Mouse (Mus musculus) heart, postnatal 14 days (tissue): ENCODE measurements around the gene Hist1h1c. TPM values are rescaled to one million over a fixed set of nuclear protein-coding genes. Genes with fewer than 3 reads are reported as not detected.

ENCODE experiments used
- DNase-seq, 2 experiments: peaks; one replicate each; pipeline ENCODE4 v3.0.0; 2021 to 2022
- intact Hi-C: fragments of 180-260 bp; cut with DNase I; formaldehyde crosslinking; loops from one replicate; pipeline ENCODE4 v1.15.1; 2025
- total RNA-seq, 2 experiments: library from RNA; stranded (reverse); gene quantifications; 2 replicates each; pipeline ENCODE4 v1.2.3; 2021

Gene Hist1h1c
- total RNA-seq, 2 experiments from 2014 or later = 200 to 202 TPM

GRCm38 (mm10) chr13:23740910-23741309 lies 2.3 kb downstream of the Hist1h1c start:
- no peak for DNase-seq
- intact Hi-C loops = no loop called here

DNA sequence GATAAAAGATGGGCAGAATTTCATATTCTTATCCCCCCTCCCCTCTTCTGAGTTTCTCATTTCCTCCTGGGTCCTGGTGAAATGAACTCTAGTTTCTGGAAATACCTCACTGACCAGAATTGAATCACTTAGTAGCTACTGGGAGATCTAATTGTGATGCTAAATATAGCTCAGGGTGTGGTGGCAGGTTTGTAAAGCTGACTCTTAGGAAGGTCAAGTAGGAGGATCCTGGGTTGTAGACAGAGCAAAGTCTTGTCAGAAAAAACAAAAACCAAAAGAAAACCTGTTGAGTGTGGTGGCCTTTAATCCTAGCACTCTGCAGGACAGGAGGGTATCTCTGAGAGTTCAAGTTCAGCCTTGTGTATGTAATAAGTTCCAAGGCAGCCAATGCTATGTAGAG lies 3.4 kb downstream of the Hist1h1c start:
- no peak for DNase-seq
- intact Hi-C loops = no loop called here

DNA sequence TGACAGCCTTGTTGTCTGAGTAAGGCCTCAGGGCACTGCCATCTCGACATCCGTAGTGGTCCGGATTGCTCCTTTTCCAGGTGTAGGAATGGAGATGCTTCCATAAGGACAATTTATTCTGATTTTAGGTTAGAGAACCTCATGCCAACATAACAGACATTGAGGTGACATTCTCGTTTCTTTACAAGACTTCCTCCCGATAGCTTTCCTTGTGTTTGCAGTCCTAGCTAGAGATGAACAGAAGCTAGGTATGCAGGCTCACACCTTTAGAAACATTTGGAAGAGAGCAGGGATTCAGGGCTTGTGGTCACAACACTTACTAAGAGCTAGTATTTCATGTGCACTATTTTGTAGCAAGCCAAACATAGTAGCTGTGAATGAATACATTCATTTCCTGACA lies 4.6 kb downstream of the Hist1h1c start:
- no peak for DNase-seq
- intact Hi-C loops = no loop called here

DNA sequence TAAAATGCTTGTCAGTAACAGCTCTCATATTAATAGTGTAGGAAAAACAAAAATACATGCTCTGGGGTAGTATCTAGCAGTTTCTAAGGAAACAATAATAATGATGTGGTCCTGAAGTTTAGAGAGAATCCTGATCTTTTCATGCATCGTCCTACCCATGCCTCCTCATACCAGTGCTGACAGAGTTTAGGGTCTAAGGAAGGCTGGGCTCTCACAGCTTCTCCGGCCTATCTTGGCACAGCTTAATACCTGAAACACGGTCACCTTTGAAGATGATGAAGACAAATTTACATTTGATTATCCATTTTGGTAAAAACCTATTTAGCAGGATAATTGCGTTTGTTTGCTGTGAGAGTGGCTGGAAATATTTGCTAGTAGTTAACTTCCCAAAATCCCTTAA lies 5.4 kb downstream of the Hist1h1c start:
- intact Hi-C loops = no loop called here
- DNase-seq = no peak

DNA sequence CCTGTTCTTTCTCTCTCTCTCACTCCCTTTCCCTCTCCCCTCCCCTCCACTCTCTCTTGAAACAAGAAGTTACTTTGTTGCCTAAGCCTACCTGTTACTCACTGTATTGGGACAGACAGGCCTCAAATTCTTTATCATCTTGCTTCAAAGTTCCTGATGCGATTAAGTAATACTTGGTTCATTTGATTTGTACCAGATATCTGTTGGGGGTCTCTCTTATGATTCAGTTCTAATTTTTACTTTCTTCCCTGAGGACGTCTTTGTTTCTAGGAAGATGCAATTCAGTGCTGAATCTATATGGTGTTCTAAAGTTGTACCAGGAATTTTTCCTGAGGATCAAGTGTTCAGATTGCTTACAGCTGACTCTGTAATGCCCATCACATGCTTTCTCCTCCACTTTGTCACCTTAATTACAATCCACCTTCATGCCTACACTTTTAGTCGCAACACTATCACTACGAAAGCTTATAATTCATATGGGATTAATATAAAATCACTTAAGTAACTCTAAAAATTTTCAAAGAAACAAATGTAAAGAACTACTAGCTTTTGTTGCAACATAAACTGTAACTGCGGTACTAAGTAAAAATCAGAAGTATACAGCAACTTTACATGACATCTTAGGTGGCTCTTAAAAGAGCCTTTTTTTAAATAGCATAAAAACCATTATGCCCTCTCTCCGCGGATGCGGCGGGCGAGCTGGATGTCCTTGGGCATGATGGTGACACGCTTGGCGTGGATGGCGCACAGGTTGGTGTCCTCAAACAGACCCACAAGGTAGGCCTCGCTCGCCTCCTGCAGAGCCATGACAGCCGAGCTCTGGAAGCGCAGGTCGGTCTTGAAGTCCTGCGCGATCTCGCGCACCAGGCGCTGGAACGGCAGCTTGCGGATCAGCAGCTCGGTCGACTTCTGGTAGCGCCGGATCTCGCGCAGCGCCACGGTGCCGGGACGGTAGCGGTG lies 6.1 kb downstream of the Hist1h1c start:
- no peak for DNase-seq
- intact Hi-C loops = loop anchor here (5.0 kb wide), 2 partner anchors 307 to 1702 kb away; partner anchors contain the start of genes Hist1h2ag, Hist1h2bj and Hist1h4i

DNA sequence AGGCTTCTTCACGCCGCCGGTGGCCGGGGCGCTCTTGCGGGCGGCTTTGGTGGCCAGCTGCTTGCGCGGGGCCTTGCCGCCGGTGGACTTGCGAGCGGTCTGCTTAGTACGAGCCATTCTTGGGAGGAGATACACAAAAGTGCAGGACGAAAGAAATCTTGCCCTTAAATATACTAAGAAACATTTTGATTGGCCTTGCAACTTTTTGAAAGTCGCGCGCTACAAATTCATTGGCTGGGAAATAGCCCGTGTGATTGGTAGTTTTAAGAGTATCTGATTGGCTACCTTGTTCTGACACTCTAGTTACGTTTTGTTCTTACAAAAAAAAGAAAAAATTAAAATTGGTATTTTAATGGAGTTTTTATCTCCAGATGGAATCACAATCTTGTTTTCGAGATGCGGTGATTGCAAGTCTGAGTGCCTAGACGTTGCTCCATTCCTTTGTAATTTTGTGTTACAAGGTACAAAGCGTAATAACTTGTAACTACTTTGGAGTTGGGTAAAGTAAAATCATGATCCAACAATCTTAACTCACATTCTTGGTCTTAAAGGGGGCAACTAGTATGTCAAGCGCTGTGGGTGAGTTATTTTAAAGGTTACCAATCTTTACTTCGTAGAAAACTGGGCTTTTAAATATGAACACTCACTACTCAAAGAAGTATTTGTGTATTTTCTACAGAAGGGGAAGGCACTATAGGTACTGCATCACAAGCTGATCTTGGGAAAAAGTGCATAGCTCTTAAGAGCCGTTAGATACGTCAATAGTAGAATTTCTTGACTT lies 7.0 kb downstream of the Hist1h1c start, which contains the start of gene Hist1h3c:
Hist1h3c (minus strand) TSS at position 222 of the 781 bp plus-strand sequence.
- intact Hi-C loops = loop anchor here (5.0 kb wide), 2 partner anchors 308 to 1703 kb away; partner anchors contain the start of genes Hist1h2ag, Hist1h2bj and Hist1h4i
- DNase-seq = peak; percentile 81 to 88

- DNase-seq = peak; percentile 64 to 70
- intact Hi-C loops = loop anchor here (5.0 kb wide), 2 partner anchors 309 to 1704 kb away; partner anchors contain the start of genes Hist1h2ag, Hist1h2bj and Hist1h4i
Observed at GRCm38 (mm10) chr13:23746201-23747080, 7.8 kb downstream of the Hist1h1c start, which contains the start of gene Hist1h2bb. Hist1h2bb (plus strand) TSS chr13:23746734.

- intact Hi-C loops = loop anchor here (5.0 kb wide), 2 partner anchors 310 to 1705 kb away; partner anchors contain the start of genes Hist1h2ag, Hist1h2bj and Hist1h4i
- no peak for DNase-seq
Observed at GRCm38 (mm10) chr13:23747081-23747891, 8.7 kb downstream of the Hist1h1c start.

- intact Hi-C loops = loop anchor here (5.0 kb wide), 2 partner anchors 311 to 1706 kb away; partner anchors contain the start of genes Hist1h2ag, Hist1h2bj and Hist1h4i
- DNase-seq = no peak
Observed at GRCm38 (mm10) chr13:23747892-23748288, 9.3 kb downstream of the Hist1h1c start.

DNA sequence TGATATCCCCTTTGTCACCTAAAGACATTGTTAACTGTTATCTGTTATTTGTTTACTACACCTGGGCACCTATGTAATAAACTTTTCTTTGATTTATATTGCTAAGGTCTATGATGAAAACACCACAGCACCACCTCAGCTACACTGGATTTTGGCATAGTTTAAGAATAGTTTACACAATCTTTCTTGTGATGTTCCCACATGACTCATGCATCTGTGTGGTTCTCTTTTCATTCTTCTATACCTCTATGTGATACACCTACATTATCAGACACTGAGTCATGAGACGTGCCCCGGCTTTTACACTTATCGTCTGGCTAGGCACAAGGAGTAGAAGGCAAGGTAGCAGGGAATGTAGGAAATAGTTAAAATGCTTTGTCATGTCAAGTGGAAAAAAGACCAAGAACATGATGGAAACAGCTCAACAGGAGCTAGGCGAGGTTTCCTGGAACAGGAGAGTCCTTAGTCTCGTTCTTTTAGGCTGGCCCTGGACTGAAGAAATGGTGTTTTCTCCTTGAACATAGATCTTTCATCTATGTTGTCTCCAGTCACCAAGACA lies 11.0 kb downstream of the Hist1h1c start:
- intact Hi-C loops = loop anchor here (5.0 to 10.0 kb wide), 3 partner anchors 312 to 1925 kb away; partner anchors contain the start of genes Hist1h2ag, Hist1h2bj and Hist1h4i
- no peak for DNase-seq

- intact Hi-C loops = loop anchor here (10.0 kb wide), 1 partner anchor 1926 kb away; no protein-coding TSS in a partner anchor
- peak in 1 of 2 experiments; percentile 52 for DNase-seq
Observed at GRCm38 (mm10) chr13:23750839-23751477, 12.3 kb downstream of the Hist1h1c start, which contains the start of gene Hist1h2ab. Hist1h2ab (plus strand) TSS chr13:23751126.

DNA sequence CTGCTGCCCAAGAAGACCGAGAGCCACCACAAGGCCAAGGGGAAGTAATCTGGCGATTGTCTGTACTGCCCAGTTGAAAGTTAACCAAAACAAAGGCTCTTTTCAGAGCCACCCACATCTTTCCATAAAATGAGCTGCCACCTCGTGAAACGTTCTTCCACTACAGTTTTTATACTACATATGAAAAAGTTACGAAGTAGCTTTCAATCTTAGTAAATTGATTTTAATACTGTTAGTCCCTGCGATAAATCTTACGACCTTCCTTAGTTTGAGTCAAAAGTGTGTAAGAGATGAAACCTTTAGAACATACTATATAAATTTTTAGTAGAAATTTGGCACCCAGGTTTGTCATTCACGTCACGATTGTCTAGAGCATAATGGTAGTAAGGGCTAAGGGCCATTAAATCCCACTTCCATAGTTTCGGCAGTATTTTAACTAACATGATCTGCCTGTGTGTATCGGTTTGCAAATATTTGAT lies 12.9 kb downstream of the Hist1h1c start:
- intact Hi-C loops = loop anchor here (10.0 kb wide), 1 partner anchor 1927 kb away; no protein-coding TSS in a partner anchor
- DNase-seq = no peak

GRCm38 (mm10) chr13:23752067-23752741 lies 13.6 kb downstream of the Hist1h1c start, which contains the start of gene Hist1h3b:
Hist1h3b (plus strand) TSS chr13:23752267.
- intact Hi-C loops = loop anchor here (10.0 kb wide), 1 partner anchor 1927 kb away; no protein-coding TSS in a partner anchor
- peak; percentile 82 to 87 for DNase-seq

DNA sequence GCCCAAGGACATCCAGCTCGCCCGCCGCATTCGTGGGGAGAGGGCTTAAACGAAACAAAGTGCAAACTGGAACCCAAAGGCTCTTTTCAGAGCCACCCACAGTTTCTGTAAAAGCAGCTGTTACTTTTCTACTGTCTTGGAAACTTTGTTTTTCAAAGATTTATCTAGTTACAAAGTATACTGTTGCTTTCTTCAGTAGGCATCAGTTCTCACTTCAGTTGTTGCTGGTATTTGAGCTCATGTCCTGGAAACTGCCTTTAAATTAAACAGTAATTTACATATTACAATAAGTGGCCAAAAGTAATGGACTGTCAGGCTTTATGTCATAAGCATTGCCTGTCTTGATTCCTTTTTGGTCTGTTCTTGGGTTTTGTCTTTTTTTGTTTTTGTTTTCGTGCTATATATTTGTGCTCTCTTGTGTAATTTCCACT lies 14.1 kb downstream of the Hist1h1c start:
- DNase-seq = no peak
- intact Hi-C loops = loop anchor here (10.0 kb wide), 1 partner anchor 1928 kb away; no protein-coding TSS in a partner anchor

DNA sequence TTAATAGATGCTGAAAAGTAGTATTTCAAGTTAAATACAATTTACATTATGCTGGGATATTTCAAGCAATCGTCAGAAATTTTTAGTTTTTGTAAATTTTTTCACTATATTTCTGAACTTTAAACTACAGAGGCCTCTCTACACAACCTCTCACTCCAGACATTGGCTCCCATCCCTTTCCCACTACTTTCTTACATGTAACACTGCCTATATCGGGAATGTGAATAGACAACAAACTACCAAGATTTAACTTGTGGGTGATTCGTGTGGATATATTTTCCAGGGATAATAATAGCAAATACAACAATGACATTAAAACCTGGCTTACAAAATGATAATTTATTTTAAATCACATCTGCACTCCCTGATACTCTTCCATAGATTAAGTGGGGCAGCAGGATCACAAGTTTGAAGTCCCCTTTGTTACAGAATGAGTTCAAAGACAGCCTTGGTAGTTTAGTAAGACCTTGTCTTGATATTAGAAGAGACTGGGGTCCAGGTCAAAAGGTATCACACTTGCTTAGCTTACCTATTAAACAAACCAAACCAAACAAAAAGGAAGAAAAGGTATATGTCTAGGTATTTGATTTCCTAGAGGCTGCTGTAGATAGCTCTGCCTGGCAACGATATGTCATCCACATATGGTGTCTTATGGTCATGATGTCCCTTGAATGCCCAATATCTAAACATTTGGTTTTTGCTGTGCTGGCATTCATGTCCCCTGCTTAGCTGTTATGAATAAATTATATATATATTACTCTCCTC lies 14.9 kb downstream of the Hist1h1c start:
- intact Hi-C loops = loop anchor here (10.0 kb wide), 1 partner anchor 1929 kb away; no protein-coding TSS in a partner anchor
- no peak for DNase-seq

GRCm38 (mm10) chr13:23755000-23755399 lies 16.4 kb downstream of the Hist1h1c start:
- intact Hi-C loops = loop anchor here (10.0 kb wide), 1 partner anchor 1930 kb away; no protein-coding TSS in a partner anchor
- DNase-seq = no peak
